Mouse (Mus musculus) hindbrain, embryonic 15.5 days (tissue): ENCODE measurements around the gene Gm28035. TPM values are rescaled to one million over a fixed set of nuclear protein-coding genes. Genes with fewer than 3 reads are reported as not detected.

ENCODE experiments used
- ATAC-seq: fragments of 200-750 bp; cut with Nextera tagmentation; 2 replicates; pipeline ENCODE4 v1.8.0; 2017; ENCODE audit warnings: low read depth, moderate number of reproducible peaks, moderate TSS enrichment; ENCODE audit not compliant: low FRiP score
- H3K27ac ChIP-seq: fragments of 300-500 bp; sonication (generic); replicated peaks from 2 replicates; pipeline ENCODE4 v1.5.1; 2015; ENCODE audit warnings: mild to moderate bottlenecking, inconsistent platforms
- H3K27me3 ChIP-seq: fragments of 300-500 bp; sonication (generic); 2 replicates; pipeline ENCODE4 v1.6.1; 2015; ENCODE audit warnings: control low read depth, inconsistent platforms
- H3K36me3 ChIP-seq: fragments of 300-500 bp; sonication (generic); 2 replicates; pipeline ENCODE4 v1.6.1; 2015; ENCODE audit warnings: control low read depth, inconsistent platforms
- H3K4me1 ChIP-seq: fragments of 300-500 bp; sonication (generic); replicated peaks from 2 replicates; pipeline ENCODE4 v1.6.1; 2015; ENCODE audit warnings: control low read depth, inconsistent platforms
- H3K4me2 ChIP-seq: fragments of 300-500 bp; sonication (generic); 2 replicates; pipeline ENCODE4 v1.6.1; 2015; ENCODE audit warnings: moderate library complexity, mild to moderate bottlenecking, inconsistent platforms
- H3K4me3 ChIP-seq: fragments of 300-500 bp; sonication (generic); 2 replicates; pipeline ENCODE4 v1.5.1; 2015; ENCODE audit warnings: mild to moderate bottlenecking, inconsistent platforms
- H3K9ac ChIP-seq: fragments of 300-500 bp; sonication (generic); 2 replicates; pipeline ENCODE4 v1.6.1; 2015; ENCODE audit warnings: inconsistent platforms
- H3K9me3 ChIP-seq: fragments of 300-500 bp; sonication (generic); 2 replicates; pipeline ENCODE4 v1.6.1; 2016; ENCODE audit warnings: control low read depth, inconsistent platforms
- WGBS: fragments of 180-500 bp; shearing (Covaris S2); methylation state at CpG from one replicate; pipeline ENCODE4 v1.1.7; 2015; 5-methylcytosine and 5-hydroxymethylcytosine counted together
- polyA plus RNA-seq: library from polyadenylated mRNA; unstranded; fragments of >200 nt; fragmentation: Nextera tagmentation; extraction: Ambion mirVana; gene quantifications from 2 replicates; pipeline ENCODE4 v1.2.1, GENCODE M21; 2015

The Gm28035 gene
- polyA plus RNA-seq, result 0.18 and 0.26 TPM in 2 replicates

DNA sequence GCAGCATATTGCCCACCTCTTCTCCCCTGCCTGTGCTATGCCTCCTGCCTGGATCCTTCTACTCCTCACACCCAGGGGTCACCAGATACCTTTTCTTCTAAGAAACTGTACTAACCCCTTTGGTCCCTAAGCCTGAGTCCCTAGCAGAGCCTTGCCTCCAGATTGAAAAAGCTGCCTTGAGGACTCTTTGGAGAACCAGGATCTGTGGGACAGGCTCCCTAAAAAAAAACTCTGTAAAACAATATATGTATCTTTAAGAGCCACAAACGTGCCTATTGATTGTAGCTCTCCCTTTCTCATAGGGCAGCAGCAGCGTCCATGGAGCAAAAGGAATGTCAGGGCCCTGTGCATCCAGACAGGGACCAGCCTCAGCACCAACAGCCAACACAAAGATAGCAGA is at the start of gene Gm28035:
Gm28035 (plus strand) TSS at position 301 of the 400 bp plus-strand sequence.
- no peak within 1 kb of the TSS for H3K9ac ChIP-seq
- H3K36me3 ChIP-seq, result peaks cover 24% of the 10 kb centered on the region
- no peak within 1 kb of the TSS for H3K4me3 ChIP-seq
- H3K27me3 ChIP-seq, result no peaks in the 10 kb centered on the region
- H3K4me2 ChIP-seq, result peak within 1 kb of the TSS; percentile 87
- peaks cover 41% of the 10 kb centered on the region for H3K4me1 ChIP-seq
- H3K9me3 ChIP-seq, result no peaks in the 10 kb centered on the region
- WGBS, result 87% methylated on average over 2 of the region's 2 CpGs
- no peak for ATAC-seq
- no peak within 1 kb of the TSS for H3K27ac ChIP-seq

DNA sequence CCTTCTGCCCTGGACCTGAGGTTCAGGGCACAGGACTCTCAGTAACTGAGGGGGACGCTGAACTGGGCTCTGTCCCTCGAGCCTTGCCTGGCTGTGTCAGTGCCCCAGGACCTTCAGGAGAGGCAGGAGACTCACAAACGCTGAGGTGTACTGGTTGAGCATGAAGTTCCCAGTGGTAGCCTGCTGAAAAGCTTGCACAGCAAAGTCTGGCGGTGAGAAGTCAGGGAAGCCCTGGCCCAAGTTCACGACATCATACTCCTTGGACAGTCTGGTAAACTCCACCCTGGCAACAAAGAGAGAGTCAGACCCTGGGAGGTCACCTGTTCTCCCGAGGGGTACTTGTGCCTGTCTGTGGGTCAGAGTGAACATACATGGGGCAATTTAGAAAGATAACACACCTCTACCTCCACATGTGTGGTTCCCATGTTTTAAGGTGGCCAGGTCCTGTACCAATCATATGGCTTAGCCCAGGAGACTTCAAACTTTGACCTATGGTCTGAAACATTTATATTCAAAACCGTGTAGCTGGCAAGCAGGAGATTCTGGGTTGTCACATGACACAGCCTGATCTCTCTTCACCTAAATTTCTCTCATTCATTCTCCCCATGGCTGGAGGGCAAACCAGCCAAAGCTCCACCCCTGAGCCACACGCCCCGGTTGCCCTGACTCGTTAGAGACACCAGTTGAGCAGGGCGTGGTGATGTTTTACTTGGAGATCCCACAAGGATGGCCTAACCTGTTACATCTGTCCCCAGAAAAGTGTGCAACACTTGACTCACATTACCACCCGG is 48.4 kb upstream of the Gm28035 start:
- Histone ChIP-seq H3K4me3 (no peak overlapping the region), H3K27ac (no peak overlapping the region), H3K9ac (no peak overlapping the region), H3K4me2 (no peak overlapping the region), H3K36me3 (no peaks in the 10 kb centered on the region), H3K27me3 (no peaks in the 10 kb centered on the region), H3K4me1 (no peaks in the 10 kb centered on the region), H3K9me3 (no peaks in the 10 kb centered on the region)
- 90% methylated on average over 12 of the region's 12 CpGs for WGBS
- no peak for ATAC-seq

DNA sequence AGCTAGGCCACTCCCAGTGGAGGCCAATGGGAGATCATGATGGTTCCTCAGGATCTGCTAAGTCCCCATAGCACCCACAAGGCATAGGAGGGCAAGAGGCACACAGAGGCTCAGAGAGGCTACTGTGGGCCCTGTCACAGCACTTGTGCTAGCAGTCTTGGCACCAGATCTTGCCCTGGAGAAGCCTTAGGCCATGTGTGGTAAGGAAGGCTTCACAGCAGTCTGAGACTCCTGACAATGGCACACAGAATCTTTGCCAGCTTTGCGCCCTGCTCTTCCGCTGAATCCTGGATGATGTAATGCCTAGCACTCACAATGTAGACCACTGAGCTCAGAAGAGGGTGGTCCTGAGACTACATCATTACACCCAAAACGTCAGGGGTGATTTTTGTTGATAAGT is 45.7 kb upstream of the Gm28035 start:
- Histone ChIP-seq H3K27ac (no peak overlapping the region), H3K9me3 (no peaks in the 10 kb centered on the region), H3K27me3 (no peaks in the 10 kb centered on the region), H3K36me3 (no peaks in the 10 kb centered on the region), H3K4me1 (no peaks in the 10 kb centered on the region), H3K4me2 (no peak overlapping the region), H3K9ac (no peak overlapping the region), H3K4me3 (no peak overlapping the region)
- whole genome bisulfite sequencing, result 78% methylated on average over 3 of the region's 3 CpGs
- no peak for ATAC-seq

DNA sequence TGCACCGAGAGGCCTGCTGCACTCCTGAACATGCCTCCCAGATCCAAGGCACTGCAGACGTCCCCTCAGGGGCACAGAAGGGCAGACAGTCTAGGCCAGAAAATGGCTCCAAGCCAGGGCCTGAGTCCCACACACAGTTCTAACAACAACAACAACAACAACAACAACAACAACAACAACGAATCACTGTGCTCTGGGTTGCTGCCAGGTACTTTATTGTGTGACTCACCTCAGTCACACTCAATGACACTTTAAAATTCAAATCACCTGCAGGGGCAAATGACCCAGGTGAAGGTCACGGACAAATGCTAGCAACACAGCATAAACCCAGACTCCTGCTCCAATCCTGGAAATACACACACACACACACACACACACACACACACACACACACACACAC is 42.3 kb upstream of the Gm28035 start:
- no peak overlapping the region for H3K9ac ChIP-seq
- no peak overlapping the region for H3K4me2 ChIP-seq
- no peak for ATAC-seq
- H3K27ac ChIP-seq, result no peak overlapping the region
- no peaks in the 10 kb centered on the region for H3K27me3 ChIP-seq
- no peaks in the 10 kb centered on the region for H3K36me3 ChIP-seq
- no peaks in the 10 kb centered on the region for H3K4me1 ChIP-seq
- WGBS, result 60% methylated on average over 4 of the region's 4 CpGs
- no peaks in the 10 kb centered on the region for H3K9me3 ChIP-seq
- no peak overlapping the region for H3K4me3 ChIP-seq

DNA sequence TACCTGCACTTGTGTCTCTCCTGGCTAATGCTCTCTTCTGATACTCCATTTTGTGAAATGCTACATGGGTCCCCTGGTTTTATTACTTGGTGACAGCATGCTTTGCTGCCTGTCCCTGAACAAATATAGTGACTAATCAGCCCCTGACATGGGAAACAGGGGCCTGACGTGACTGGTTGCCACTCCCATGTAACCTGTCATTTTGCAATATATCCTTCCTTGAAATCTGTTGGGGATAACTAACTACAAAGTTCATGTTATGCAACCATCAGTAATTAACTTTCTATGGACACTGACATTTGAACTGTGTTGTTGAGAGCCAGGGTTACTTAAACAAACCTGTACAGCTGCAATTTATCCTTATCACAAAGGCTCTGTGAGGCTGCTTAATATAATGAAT is 40.4 kb upstream of the Gm28035 start:
- 68% methylated on average over 1 of the region's 1 CpGs for WGBS

DNA sequence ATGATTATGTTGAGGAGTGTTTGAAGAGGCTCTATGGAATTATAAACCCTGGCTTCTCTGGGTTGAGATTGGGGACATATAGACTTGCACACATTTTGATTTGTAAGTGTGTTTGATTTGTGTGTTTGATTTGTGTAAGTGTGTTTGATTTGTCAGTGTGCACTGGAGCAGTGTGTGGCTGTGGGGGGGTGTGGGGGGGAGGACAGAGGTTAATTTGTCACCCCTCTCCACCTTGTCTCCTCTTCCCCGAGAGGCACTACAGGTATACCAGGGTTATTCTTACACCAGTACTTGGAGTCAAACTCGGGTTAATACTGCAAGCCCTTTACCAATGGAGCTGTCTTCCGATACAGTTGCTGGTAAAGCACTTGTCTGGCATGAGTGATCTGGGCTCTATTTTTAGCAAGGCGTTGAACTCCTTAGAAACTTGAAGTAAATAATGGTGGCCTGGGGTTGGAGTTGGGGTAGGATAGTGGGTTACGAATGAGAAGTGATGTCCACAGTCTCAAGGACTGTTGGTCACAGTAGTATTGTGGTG is 39.9 kb upstream of the Gm28035 start:
- 89% methylated on average over 5 of the region's 5 CpGs for WGBS
- Histone ChIP-seq H3K4me1 (peaks cover 8% of the 10 kb centered on the region), H3K4me3 (no peak overlapping the region), H3K9me3 (no peaks in the 10 kb centered on the region), H3K36me3 (no peaks in the 10 kb centered on the region), H3K27me3 (no peaks in the 10 kb centered on the region), H3K9ac (no peak overlapping the region), H3K4me2 (no peak overlapping the region), H3K27ac (no peak overlapping the region)
- no peak for ATAC-seq

More for the DNA sequence above, 40.4 kb upstream of the Gm28035 start:
- H3K9ac ChIP-seq, result no peak overlapping the region
- no peak for ATAC-seq
- H3K36me3 ChIP-seq, result no peaks in the 10 kb centered on the region
- no peak overlapping the region for H3K4me3 ChIP-seq
- no peak overlapping the region for H3K4me2 ChIP-seq
- H3K27ac ChIP-seq, result no peak overlapping the region
- H3K27me3 ChIP-seq, result no peaks in the 10 kb centered on the region
- H3K9me3 ChIP-seq, result no peaks in the 10 kb centered on the region
- H3K4me1 ChIP-seq, result peaks cover 8% of the 10 kb centered on the region

DNA sequence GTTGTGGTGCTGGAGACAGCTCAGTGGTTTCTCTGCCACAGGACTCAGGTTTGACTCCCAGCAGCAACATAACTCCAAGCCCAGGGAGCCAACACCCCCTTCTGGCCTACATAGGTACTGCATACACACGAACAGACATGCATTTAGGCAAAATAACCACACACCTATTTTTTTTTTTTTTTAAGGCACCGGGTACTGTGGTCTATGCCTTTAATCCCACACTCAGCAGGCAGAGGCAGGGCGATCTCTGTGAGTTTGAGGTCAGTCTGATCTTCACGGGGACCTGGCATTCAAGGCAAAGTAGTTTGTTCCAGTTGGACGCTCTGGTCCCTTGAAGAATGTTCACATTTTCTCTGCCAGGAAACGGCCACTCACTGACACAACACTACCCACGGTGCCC is 36.9 kb upstream of the Gm28035 start:
- Histone ChIP-seq H3K27ac (no peak overlapping the region), H3K27me3 (no peaks in the 10 kb centered on the region), H3K4me1 (peaks cover 17% of the 10 kb centered on the region), H3K9ac (no peak overlapping the region), H3K36me3 (no peaks in the 10 kb centered on the region), H3K4me2 (no peak overlapping the region), H3K9me3 (no peaks in the 10 kb centered on the region), H3K4me3 (no peak overlapping the region)
- WGBS, result 75% methylated on average over 7 of the region's 7 CpGs
- ATAC-seq, result no peak

DNA sequence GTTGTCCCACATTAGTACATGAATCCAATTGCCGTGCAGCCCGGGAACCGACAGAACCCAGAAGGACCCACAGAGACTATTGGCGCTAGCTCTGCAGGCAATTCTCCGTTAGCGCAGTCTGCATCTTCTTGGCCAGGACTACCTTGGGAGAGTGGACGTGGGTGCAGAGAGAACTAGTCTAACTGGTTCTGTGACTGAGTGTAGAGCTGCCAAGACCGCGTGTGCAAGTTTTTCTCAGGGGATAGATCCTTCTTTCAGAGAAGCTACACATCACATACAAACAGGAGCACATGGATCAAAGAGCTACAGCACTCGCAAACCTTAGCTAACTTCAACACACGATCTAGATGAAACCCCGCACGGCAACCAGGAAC is 35.1 kb upstream of the Gm28035 start:
- ATAC-seq, result peak; percentile 63

DNA sequence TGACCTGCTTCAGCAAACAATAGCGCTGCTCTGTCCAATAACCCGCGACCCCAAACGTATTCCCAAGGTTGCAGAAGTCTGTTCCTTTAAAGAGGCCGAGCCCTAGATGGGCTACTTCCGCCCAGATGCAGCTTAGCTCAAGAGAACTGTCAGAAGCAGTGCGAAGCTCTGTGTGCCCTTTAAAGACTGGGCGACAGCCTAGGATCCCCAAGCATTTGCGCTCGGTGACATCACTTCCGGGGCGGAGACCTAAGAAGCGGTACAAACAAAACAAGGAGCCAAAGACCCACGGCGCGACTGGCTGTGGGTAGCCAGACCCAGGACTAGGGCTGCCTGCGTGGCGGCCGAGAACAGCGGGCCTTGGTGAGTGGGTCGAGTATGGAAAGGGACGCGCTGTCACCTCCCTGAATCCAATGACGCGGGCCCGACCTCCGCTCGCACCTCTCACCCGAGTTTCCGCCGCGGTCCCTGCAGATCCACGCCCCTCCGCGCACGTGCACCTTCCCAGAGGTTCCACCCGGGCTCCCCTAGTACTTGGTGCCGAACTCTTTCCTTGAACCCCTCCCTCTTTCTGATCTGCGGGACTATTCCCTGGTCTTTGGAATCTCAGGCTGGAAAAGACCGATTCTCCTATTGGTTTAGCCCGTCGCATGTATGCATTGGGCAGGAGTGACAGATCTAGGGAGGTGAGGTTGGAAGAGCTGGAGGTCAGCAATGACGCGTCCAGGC is 34.6 kb upstream of the Gm28035 start, which contains the start of gene Kyat1:
Kyat1 (minus strand) TSS at position 219 of the 729 bp plus-strand sequence.
- H3K9ac ChIP-seq, result peak within 1 kb of the TSS; percentile 60
- peak; percentile 98 for ATAC-seq
- H3K4me3 ChIP-seq, result peak within 1 kb of the TSS; percentile 70
- under 1% methylated on average over 44 of the region's 44 CpGs for WGBS
- H3K27ac ChIP-seq, result peak within 1 kb of the TSS; percentile 81
- H3K4me2 ChIP-seq, result peak within 1 kb of the TSS; percentile 59
- H3K9me3 ChIP-seq, result no peaks in the 10 kb centered on the region
- no peaks in the 10 kb centered on the region for H3K36me3 ChIP-seq
- H3K27me3 ChIP-seq, result no peaks in the 10 kb centered on the region
- peaks cover 17% of the 10 kb centered on the region for H3K4me1 ChIP-seq

More for the DNA sequence above, 35.1 kb upstream of the Gm28035 start:
- H3K9ac ChIP-seq, result peak overlapping the region; percentile 60
- H3K4me1 ChIP-seq, result peaks cover 17% of the 10 kb centered on the region
- H3K27me3 ChIP-seq, result no peaks in the 10 kb centered on the region
- peak overlapping the region; percentile 70 for H3K4me3 ChIP-seq
- H3K9me3 ChIP-seq, result no peaks in the 10 kb centered on the region
- no peaks in the 10 kb centered on the region for H3K36me3 ChIP-seq
- peak overlapping the region; percentile 59 for H3K4me2 ChIP-seq
- H3K27ac ChIP-seq, result peak overlapping the region; percentile 81
- WGBS, result under 1% methylated on average over 13 of the region's 13 CpGs

DNA sequence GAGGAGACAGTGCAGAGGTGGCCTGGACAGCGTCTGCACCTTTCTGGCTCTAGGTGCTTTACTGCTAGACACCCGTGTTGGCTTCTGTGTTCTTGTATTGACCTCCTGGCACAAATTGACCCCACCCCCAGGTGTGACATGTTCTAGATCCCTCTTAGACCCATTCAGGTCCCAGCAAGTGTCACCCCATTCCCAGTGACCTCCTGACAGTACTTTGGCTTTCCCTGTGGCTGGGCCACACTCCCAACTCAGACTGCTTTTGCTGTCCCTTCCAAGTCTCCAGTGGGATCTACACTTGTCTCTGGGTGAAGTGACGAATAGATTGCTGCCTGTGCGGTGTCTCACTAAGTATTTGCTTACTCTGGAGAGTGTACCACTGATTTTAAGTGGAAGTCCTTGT is 33.0 kb upstream of the Gm28035 start:
- WGBS, result 80% methylated on average over 4 of the region's 4 CpGs
- no peak for ATAC-seq
- H3K9ac ChIP-seq, result no peak overlapping the region

DNA sequence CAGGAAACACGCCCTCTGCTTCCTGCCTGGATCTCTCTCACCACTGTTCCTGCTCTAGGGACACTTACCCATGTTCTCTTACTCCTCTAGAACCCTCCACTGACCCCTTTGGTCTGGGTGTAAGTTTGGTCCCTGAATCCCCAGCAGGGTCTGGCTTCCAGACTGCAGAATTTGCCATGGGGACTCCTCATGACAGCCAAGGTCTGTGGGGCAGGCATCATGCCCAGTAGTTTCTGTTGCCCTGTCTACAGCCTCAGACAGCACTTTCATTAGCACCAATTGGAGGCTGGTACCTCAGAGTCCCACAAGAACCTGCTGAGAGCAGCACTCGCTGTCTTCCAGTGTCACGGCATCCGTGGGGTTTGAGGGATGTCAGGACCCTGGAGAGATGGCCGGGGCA is 32.5 kb upstream of the Gm28035 start:
- peaks cover 17% of the 10 kb centered on the region for H3K4me1 ChIP-seq
- WGBS, result 76% methylated on average over 5 of the region's 5 CpGs
- ATAC-seq, result no peak
- no peaks in the 10 kb centered on the region for H3K9me3 ChIP-seq
- no peak overlapping the region for H3K4me3 ChIP-seq
- no peak overlapping the region for H3K9ac ChIP-seq
- no peak overlapping the region for H3K27ac ChIP-seq
- H3K27me3 ChIP-seq, result no peaks in the 10 kb centered on the region
- no peaks in the 10 kb centered on the region for H3K36me3 ChIP-seq
- no peak overlapping the region for H3K4me2 ChIP-seq

More for the DNA sequence above, 33.0 kb upstream of the Gm28035 start:
- H3K4me2 ChIP-seq, result no peak overlapping the region
- H3K4me3 ChIP-seq, result no peak overlapping the region
- no peaks in the 10 kb centered on the region for H3K27me3 ChIP-seq
- H3K4me1 ChIP-seq, result peaks cover 17% of the 10 kb centered on the region
- no peak overlapping the region for H3K27ac ChIP-seq
- no peaks in the 10 kb centered on the region for H3K36me3 ChIP-seq
- H3K9me3 ChIP-seq, result no peaks in the 10 kb centered on the region
